Mouse (Mus musculus) testis, adult 2 months (tissue): ENCODE data around the gene Sec24d.

Source experiments
- CTCF ChIP-seq: fragments of 200-500 bp; IDR thresholded peaks from 2 replicates; pipeline ENCODE4 v1.5.1; 2012; ENCODE audit warnings: low read depth, mild to moderate bottlenecking, inconsistent platforms, low read length, moderate library complexity; ENCODE audit not compliant: control insufficient read depth, insufficient read depth, insufficient replicate concordance
- POLR2A ChIP-seq: fragments of 200-500 bp; IDR thresholded peaks from 2 replicates; pipeline ENCODE4 v1.6.1; 2012; ENCODE audit warnings: low read depth, mild to moderate bottlenecking, inconsistent platforms, low read length, moderate library complexity; ENCODE audit not compliant: control insufficient read depth

DNA sequence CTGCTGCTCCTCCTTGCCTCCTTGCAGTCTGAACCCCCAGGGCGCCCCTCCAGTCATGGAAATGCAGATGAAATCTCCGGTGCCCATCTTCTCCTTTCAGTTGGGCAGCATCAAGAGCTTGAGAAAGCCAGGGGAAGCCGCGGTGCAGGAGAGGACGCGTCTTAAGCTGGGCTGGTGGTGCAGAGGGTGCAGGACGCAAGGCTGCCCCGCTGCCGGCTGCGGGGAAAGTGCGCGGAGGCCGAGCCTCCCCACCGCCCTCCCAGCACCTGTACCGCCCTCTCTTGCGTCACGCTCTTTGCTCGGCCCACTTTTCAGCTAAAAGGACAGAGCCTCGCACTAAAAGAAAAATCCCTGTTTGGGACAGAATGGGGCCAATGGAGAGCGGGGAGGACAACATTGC lies 31.3 kb upstream of the Sec24d start, which contains the start of gene Synpo2:
- TF ChIP-seq CTCF: no peak
- no peak for TF ChIP-seq POLR2A
